ENCODE assay signal across 13 mouse cellular contexts in the genomic region with DNA sequence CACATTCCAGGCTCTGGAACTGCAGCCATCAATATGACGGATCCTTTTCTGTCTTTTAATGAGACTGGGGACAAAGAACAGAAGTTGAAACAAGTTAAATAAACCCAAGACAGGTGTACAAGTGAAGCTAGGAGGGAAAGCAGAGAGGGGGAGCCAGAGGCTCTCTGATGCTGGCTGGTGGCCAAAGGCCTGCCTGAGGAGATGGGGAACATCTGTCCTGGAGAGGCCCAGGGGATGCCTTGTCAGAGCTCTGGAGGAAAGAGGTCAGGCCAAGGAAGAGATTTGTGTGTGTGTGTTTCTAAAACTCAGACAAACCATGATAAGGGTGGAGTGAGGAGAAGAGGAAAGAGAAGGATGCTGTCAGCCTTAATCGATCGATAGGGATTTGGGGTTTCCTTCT. TPM values are rescaled to one million over a fixed set of nuclear protein-coding genes. Genes with fewer than 3 reads are reported as not detected.
DNase-seq lines count a peak whose midpoint lies in the region; ATAC-seq and TF ChIP-seq lines count a peak whose summit lies in the region.
"Had no signal": no experiment of that assay in that cellular context is flagged by ENCODE, and none has a peak within 500 bp of the region (broad histone marks: within the 10 kb centered on the region; RNA-seq: fewer than 3 reads in every experiment).

No protein-coding gene starts in this region.

- peak; percentile 16 for DNase-seq in embryo, embryonic 11.5 days (ENCODE audit: low read depth, low spot score)
- DNase-seq in embryo, embryonic 10 days (ENCODE audit: low spot score): no peak
- peak; percentile 77 for DNase-seq in lung, embryonic 14.5 days
- no peak for DNase-seq in lung, postnatal 25 days (ENCODE audit: low spot score)
- peak; percentile 39 to 44 for DNase-seq in heart, postnatal 36 days
- DNase-seq in mesoderm, embryonic 11.5 days (ENCODE audit: low read depth, low spot score): peak; percentile 41
- no peak for DNase-seq in retina, embryonic 14.5 days (ENCODE audit: low spot score)
- DNase-seq in spleen, adult 18-20 months: no peak
- DNase-seq: thymus, postnatal 25 days had no signal

- no peak overlapping the region for H3K4me2 ChIP-seq in lung, embryonic 14.5 days
- H3K4me2 ChIP-seq: embryonic facial prominence, embryonic 13.5 days; hindbrain, embryonic 13.5 days; liver, embryonic 15.5 days; midbrain, embryonic 15.5 days had no signal

- H3K4me1 ChIP-seq in lung, embryonic 14.5 days (ENCODE audit: insufficient read depth): no peaks in the 10 kb centered on the region
- H3K4me1 ChIP-seq: embryonic facial prominence, embryonic 13.5 days; hindbrain, embryonic 13.5 days; midbrain, embryonic 15.5 days had no signal

- H3K27ac ChIP-seq in lung, embryonic 14.5 days (ENCODE audit: low read depth): no peak overlapping the region
- H3K27ac ChIP-seq: embryonic facial prominence, embryonic 13.5 days; hindbrain, embryonic 13.5 days; liver, embryonic 15.5 days; midbrain, embryonic 15.5 days had no signal

- WGBS in lung, embryonic 14.5 days: 45% methylated on average over 3 of the region's 3 CpGs

- H3K27me3 ChIP-seq in lung, embryonic 14.5 days (ENCODE audit: insufficient read depth, low read length): no peaks in the 10 kb centered on the region
- H3K27me3 ChIP-seq: embryonic facial prominence, embryonic 13.5 days; hindbrain, embryonic 13.5 days; liver, embryonic 15.5 days; midbrain, embryonic 15.5 days had no signal

- intact Hi-C loops in heart, postnatal 36 days (cut with DNase I): no loop called here

- no peak overlapping the region for H3K9ac ChIP-seq in lung, embryonic 14.5 days
- H3K9ac ChIP-seq: embryonic facial prominence, embryonic 13.5 days; hindbrain, embryonic 13.5 days; liver, embryonic 15.5 days; midbrain, embryonic 15.5 days had no signal

- TF ChIP-seq CTCF in lung, embryonic 14.5 days (IDR thresholded peaks at IDR 0.05; ENCODE audit: low read depth): no peak

- peaks cover 77% of the 10 kb centered on the region for H3K36me3 ChIP-seq in lung, embryonic 14.5 days (ENCODE audit: insufficient read depth)

- no peak overlapping the region for H3K4me3 ChIP-seq in lung, embryonic 14.5 days (ENCODE audit: low read depth, low read length)
- H3K4me3 ChIP-seq: embryonic facial prominence, embryonic 13.5 days; hindbrain, embryonic 13.5 days; liver, embryonic 15.5 days; midbrain, embryonic 15.5 days had no signal

- ATAC-seq in lung, embryonic 14.5 days (ENCODE audit: insufficient read depth): peak; percentile 77; the same call in 1 of the 2 replicates
- ATAC-seq: midbrain, embryonic 15.5 days had no signal

- no peaks in the 10 kb centered on the region for H3K9me3 ChIP-seq in lung, embryonic 14.5 days (ENCODE audit: low read depth, low read length)
- H3K9me3 ChIP-seq: embryonic facial prominence, embryonic 13.5 days; hindbrain, embryonic 13.5 days; liver, embryonic 15.5 days; midbrain, embryonic 15.5 days had no signal

RNA-seq across cellular contexts. Expression of gene Cnbd2, which starts 14.4 kb away (rescaled TPM):
- polyA plus RNA-seq in lung, embryonic 14.5 days (2014; fragmentation: Nextera tagmentation; extraction: Ambion mirVana): 3.5 and 3.9 TPM in 2 replicates
- total RNA-seq in heart, postnatal 36 days (2021): 1 to 10 TPM in 1 of 2 experiments, under 1 TPM in 1; 0.98 to 1.1 TPM

RNA-seq across cellular contexts. Expression of gene Scand1, which starts 14.9 kb away (rescaled TPM):
- 61.0 and 66.3 TPM in 2 replicates for polyA plus RNA-seq in lung, embryonic 14.5 days (2014; fragmentation: Nextera tagmentation; extraction: Ambion mirVana)
- total RNA-seq in heart, postnatal 36 days (2021): 10 to 100 TPM; 83.0 to 88.0 TPM

Comparison
In these comparisons a context has a peak if more than half of its experiments do, and no peak if none do; other contexts are left out.
1. DNase-seq: peak in embryo, embryonic 11.5 days (single experiment), lung, embryonic 14.5 days (single experiment), heart, postnatal 36 days (2 of 2) and mesoderm, embryonic 11.5 days (single experiment); none in embryo, embryonic 10 days (single experiment), lung, postnatal 25 days (single experiment), retina, embryonic 14.5 days (single experiment) and spleen, adult 18-20 months (0 of 2).